Mouse (Mus musculus) CD8-positive naive resting alpha-beta T cell, adult 2 months (primary cell): ENCODE measurements around the gene Nol6.

Experiments
- DNase-seq, 2 experiments: peaks; one replicate each; pipeline ENCODE4 v3.0.0; 2022; ENCODE audit warnings: low read depth in 2 of 2, low spot score in 2 of 2

Gene Nol6

DNA sequence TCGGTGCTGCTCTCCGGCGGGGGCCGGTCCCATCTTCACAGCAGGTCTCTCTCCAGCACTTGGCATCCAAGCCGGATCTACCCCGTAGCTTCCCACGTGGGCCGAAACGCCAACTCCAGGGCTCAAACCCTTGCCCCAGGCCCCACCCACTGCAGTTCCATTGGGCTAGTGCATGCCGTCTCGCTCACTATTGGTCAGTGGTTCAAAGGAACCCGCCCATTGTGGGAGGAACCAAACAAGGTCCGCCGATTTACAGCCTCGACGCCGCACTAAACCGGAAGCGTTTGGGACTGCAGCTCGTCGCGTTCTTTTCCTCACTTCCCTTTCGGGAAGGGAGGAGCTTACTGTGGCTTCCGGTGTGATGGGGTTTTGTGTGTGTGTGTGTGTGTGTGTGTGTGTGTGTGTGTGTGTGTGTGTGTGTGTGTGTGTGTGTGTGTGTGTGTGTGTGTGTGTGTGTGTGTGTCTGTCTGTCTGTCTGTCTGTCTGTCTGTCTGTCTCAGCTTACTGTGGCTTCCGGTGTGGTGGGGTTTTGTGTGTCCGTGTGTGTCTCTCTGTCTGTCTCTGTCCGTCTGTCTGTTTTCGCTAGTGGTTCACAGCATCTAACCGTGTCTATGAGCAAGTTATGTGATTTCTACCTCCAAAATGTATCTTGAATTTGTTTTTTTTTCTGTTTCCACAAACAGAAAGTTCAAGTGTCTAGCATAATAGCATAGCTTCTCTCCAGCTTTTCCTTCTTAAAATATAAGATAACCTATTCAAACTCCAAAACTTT is at the start of gene Nol6:
Gene Nol6, minus strand, starts transcription at position 276 of the 772 bp plus-strand sequence.
- peak; percentile 93 to 96 for DNase-seq

GRCm38 (mm10) chr4:41170970-41171369 is 46.7 kb upstream of the Nol6 start:
- no peak for DNase-seq

DNA sequence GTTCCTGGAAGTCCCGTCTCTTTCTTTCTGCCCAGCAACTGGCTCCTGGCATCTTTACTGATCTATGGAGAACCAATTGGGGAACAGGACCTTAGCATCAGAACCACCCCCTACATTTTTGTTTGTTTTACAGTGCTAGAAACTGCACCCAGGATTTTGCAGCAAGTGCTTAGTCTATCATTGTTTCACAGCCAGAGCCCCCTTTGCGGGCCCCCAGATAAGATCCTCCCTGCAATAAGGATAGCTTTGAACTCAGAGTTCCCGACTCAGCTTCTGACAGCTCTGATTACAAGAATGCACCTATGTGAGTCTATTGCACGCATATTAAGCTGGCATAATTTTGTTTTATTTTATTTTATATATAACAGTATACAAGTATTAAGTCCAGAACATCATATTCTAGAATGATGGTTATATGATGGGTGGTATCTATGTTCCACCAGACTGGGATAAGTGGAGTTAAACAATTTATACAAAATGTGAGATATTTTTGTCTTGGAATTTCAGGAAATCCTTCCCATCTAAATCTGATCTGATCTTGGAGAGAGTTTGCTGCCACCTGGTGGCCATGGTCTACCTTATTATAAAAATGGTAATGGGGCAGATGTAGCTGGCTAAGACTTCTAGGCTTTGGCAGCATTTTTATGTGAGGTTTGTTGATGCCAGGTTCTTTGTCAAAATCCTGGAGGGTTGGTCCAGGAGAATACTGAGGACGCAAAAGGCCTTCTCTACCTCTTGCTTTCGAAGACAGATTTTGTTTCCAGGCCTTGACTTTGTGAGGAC is 41.6 kb upstream of the Nol6 start:
- DNase-seq = peak; percentile 45 to 55

GRCm38 (mm10) chr4:41164974-41165373 is 40.7 kb upstream of the Nol6 start:
- DNase-seq = no peak

DNA sequence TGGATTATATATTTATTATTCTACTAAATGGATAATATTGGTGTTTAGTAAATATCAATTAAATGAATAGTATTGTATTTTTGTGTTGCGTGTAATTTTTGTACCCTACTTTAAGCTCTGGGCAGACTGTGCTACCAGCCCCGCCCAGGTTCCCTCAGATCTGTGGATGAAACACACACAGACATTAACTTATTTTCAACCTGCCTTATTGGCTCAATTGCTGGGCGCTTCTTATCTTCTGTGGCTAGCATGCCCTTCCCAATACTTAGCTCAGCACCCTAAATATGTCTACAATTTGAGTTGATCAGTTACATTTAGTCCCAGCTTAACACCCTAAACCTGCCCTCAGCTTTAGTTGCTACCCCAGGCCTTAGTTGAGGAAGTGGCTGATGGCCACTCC is 37.0 kb upstream of the Nol6 start:
- no peak for DNase-seq

DNA sequence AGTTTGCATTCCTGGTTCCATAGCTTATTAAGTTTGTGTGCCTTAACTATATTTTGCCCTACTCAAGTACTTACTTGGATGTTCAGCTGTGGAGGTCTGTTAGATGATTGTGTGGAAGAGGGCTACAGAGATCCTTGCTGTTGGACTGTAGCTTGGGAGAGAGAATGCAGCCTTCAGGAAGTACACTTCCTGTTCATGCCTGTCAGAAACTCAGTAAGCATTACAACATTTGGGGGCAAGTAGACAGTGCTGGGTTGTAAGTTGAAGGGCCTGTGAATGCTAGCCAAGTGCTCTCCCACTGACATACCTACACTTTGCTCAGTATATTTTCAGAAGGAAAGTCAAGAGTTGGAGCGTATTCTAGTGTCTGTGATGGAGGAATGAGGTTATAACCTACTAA is 34.0 kb upstream of the Nol6 start:
- no peak for DNase-seq

- no peak for DNase-seq
These were observed 32.7 kb upstream of the Nol6 start for GRCm38 (mm10) chr4:41156961-41157360.

DNA sequence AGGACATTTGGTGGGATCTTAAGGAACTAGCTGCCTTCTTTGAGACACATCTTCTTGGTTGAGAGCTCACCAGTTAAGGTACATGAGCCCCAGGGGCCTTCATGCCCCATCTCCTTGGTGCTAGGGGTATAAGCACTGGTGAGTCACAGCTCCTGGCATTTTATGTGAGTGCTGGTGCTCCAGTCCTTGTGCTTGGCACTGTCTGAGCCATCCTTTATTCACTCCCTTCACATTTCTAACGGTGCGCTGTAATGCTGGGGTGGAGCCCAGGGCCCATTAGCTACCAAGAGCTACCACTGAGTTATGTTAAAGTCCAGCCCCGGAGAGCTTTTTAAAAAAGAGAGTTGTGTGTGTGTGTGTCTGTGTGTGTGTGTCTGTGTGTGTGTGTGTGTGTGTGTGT is 28.9 kb upstream of the Nol6 start:
- DNase-seq = no peak

DNA sequence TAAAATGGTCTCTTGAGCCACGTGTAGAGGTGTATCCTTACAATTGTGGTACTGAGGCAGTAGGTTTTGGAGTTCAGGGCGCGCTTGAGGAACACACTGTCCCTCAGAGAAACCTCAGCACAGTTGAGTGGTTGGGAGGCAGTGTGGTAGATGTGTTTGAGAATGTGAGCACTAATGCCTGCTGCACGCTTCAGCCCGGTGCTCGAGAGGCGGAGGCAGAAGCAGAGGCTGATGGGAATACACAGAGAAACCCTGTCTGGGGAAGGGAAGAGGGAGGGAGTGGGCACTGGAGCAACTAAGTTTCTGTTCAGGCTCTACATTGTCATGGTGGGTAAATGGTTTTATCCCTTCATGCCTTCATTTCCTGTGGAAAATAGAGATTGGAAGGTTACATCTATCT is 26.9 kb upstream of the Nol6 start:
- DNase-seq = no peak

GRCm38 (mm10) chr4:41149891-41150290 is 25.6 kb upstream of the Nol6 start:
- no peak for DNase-seq

- DNase-seq = no peak
These were observed 18.3 kb upstream of the Nol6 start for GRCm38 (mm10) chr4:41142601-41143000.

DNA sequence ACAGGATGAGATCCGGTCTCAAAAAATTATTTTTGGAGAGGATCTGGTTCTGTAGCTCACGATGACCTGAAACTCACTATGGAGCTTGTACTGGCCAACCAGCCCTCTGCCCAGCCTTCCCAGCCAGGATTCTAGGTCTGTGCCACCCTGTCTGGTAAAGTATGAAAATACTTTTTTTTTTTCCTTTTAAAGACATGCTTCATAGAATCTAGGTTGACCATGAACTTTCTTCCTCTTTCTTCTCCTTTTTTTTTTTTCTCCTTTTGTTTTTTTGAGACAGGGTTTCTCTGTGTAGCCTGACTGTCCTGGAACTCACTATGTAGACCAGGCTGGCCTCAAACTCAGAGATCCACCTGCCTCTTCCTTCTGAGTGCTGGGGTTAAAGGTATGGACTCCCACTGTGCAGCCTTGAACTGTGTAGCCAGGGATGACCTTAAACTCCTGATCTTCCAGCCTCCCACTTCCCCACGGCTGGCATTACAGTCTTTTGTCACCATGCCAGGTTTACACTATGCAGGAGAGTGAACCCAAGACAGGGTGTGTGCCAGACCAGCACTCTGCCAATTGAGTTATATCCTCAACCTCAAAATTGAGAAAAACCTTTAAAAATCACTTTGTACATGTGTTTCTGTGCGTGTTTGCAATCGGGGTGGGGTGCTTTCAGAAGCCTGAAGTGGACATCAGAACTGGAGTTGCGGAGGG is 16.1 kb upstream of the Nol6 start:
- DNase-seq = no peak

- DNase-seq = no peak
These were observed 12.6 kb upstream of the Nol6 start for GRCm38 (mm10) chr4:41136811-41137210.

GRCm38 (mm10) chr4:41136454-41136805 is 12.2 kb upstream of the Nol6 start:
- no peak for DNase-seq

DNA sequence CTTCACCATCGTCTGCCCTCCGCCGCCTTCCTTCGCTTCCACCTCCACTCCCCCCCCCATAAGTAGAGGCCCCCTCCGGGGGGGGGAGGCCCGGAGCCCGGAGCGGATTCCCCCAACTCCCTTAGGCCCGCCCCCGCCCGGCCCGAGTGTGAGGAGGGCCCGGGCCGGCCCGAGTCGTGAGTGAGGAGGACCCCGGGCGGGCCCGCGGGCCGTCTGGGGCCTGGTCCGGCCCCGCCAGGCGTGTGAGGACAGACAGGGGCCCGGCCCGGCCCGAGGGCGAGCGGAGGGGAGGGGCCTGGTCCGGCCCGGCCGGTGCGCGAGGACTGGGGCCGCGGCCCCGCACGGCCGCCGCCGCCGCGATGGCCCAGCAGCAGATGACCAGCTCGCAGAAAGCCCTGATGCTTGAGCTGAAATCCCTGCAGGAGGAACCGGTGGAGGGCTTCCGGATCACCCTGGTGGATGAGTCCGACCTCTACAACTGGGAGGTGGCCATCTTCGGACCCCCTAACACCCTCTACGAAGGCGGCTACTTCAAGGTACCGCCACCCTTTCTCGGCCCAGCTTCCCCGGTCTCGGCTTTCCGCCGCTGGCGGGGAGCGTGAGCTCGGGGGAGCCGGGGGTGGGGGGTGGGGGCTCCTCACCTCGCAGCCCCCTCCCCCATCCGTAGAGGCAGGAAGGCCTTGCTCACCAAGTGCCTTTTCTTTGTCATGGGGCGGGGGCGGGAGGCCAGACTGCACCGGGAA is 11.6 kb upstream of the Nol6 start, which contains the start of gene Ube2r2:
Gene Ube2r2, plus strand, starts transcription at position 33 of the 743 bp plus-strand sequence.
- DNase-seq = peak; percentile 21 to 32

DNA sequence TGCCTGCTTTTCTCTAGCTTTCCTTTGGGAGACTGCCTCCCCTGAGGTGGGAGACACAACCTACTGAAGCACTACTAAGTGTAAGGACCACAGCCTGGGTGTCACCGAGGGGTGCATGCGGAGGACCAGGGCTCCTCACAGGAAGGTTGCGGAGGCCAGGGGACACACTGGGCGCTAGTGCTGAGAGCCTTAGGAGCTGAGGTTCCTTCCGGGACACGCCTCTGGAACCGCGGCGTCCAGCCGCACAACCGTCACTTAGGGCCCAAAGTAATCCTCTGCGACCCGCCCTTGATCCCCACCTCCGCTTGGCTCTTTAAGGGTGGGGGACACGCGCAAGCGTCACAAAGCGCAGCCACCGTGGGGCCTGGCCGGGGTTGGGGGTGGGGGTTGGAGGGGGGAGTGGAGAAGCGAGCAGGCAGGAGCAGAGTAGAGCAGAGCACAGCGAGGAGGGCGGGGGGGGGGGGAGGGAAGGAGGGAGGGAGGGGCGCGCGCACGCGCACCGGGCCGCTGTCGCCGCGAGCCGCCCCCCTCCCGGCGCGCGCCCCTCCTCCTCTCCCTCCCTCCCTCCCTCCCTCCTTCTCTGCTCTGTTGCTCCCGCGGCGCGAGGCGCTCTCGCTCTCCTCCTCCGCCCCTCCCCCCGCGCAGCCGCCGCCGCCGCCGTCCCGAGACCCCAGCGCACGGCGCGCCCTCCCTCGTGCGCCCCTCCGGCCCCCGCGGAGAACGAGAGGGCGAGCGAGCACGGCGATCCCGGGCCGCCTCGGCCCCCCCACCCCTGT is 10.9 kb upstream of the Nol6 start:
- peak; percentile 39 to 55 for DNase-seq

- DNase-seq = no peak
These were observed 9.5 kb upstream of the Nol6 start for GRCm38 (mm10) chr4:41133529-41134291.

- no peak for DNase-seq
These were observed 8.2 kb upstream of the Nol6 start for GRCm38 (mm10) chr4:41132471-41132870.

- no peak for DNase-seq
These were observed 5.6 kb upstream of the Nol6 start for GRCm38 (mm10) chr4:41129836-41130235.

GRCm38 (mm10) chr4:41129406-41129805 is 5.2 kb upstream of the Nol6 start:
- DNase-seq = peak; percentile 60 to 71
